Mouse (Mus musculus): ENCODE results near the gene Rac3. TPM values are rescaled to one million over a fixed set of nuclear protein-coding genes. Genes with fewer than 3 reads are reported as not detected.
"Not testable (repeated sequence)": the region's sequence is repeated elsewhere in the genome, so short reads cannot be mapped to it uniquely, and the experiment has no call there.

The Rac3 gene
- polyA plus RNA-seq, 1 experiment from 2014 or later: 9.7 TPM

- no peak overlapping the region for H3K4me2 ChIP-seq (ENCODE audit: low read depth, low read length)
- H3K27me3 ChIP-seq (ENCODE audit: control insufficient read depth, insufficient read depth, low read length): 0 out of 2 replicates have a peak, but pooled peaks cover 3% of the 10 kb centered on the region
- no peak overlapping the region for H3K9ac ChIP-seq (replicated peaks; ENCODE audit: low read length)
- no peaks in the 10 kb centered on the region for H3K36me3 ChIP-seq (replicated peaks; ENCODE audit: control insufficient read depth, insufficient read depth, low read depth, low read length)
- DNase-seq (ENCODE audit: low spot score) (no peak), ATAC-seq (replicated peaks; ENCODE audit: insufficient number of reproducible peaks, low FRiP score, low TSS enrichment, low read depth) (no peak)
- WGBS: 86% methylated on average over 9 of the region's 9 CpGs
- no peak overlapping the region for H3K4me3 ChIP-seq (ENCODE audit: low read depth, low read length)
- no peak overlapping the region for H3K27ac ChIP-seq (replicated peaks; ENCODE audit: low read depth, low read length)
- no peaks in the 10 kb centered on the region for H3K4me1 ChIP-seq (ENCODE audit: control insufficient read depth, insufficient read depth, low read length)
- H3K9me3 ChIP-seq (replicated peaks; ENCODE audit: control insufficient read depth, low read length): peaks cover 4% of the 10 kb centered on the region
These were observed 39.0 kb downstream of the Rac3 start for GRCm38 (mm10) chr11:120760236-120760635.

GRCm38 (mm10) chr11:120761811-120762671 lies 40.8 kb downstream of the Rac3 start:
- H3K27me3 ChIP-seq (ENCODE audit: control insufficient read depth, insufficient read depth, low read length): 0 out of 2 replicates have a peak, but pooled peaks cover 3% of the 10 kb centered on the region
- 68% methylated on average over 14 of the region's 14 CpGs for WGBS
- no peaks in the 10 kb centered on the region for H3K36me3 ChIP-seq (replicated peaks; ENCODE audit: control insufficient read depth, insufficient read depth, low read depth, low read length)
- ATAC-seq (replicated peaks; ENCODE audit: insufficient number of reproducible peaks, low FRiP score, low TSS enrichment, low read depth): no peak
- DNase-seq (ENCODE audit: low spot score): no peak
- H3K4me3 ChIP-seq (ENCODE audit: low read depth, low read length): no peak overlapping the region
- no peak overlapping the region for H3K27ac ChIP-seq (replicated peaks; ENCODE audit: low read depth, low read length)
- H3K9me3 ChIP-seq (replicated peaks; ENCODE audit: control insufficient read depth, low read length): peaks cover 4% of the 10 kb centered on the region
- H3K4me1 ChIP-seq (ENCODE audit: control insufficient read depth, insufficient read depth, low read length): no peaks in the 10 kb centered on the region
- no peak overlapping the region for H3K4me2 ChIP-seq (ENCODE audit: low read depth, low read length)
- H3K9ac ChIP-seq (replicated peaks; ENCODE audit: low read length): no peak overlapping the region

- H3K27ac ChIP-seq (replicated peaks; ENCODE audit: low read depth, low read length); H3K27me3 ChIP-seq (ENCODE audit: control insufficient read depth, insufficient read depth, low read length); H3K36me3 ChIP-seq (replicated peaks; ENCODE audit: control insufficient read depth, insufficient read depth, low read depth, low read length); H3K9ac ChIP-seq (replicated peaks; ENCODE audit: low read length); H3K9me3 ChIP-seq (replicated peaks; ENCODE audit: control insufficient read depth, low read length); DNase-seq (ENCODE audit: low spot score); H3K4me3 ChIP-seq (ENCODE audit: low read depth, low read length); H3K4me1 ChIP-seq (ENCODE audit: control insufficient read depth, insufficient read depth, low read length); H3K4me2 ChIP-seq (ENCODE audit: low read depth, low read length); ATAC-seq (replicated peaks; ENCODE audit: insufficient number of reproducible peaks, low FRiP score, low TSS enrichment, low read depth): not testable (repeated sequence)
- 17% methylated on average over 11 of the region's 14 CpGs for WGBS
These were observed 41.4 kb downstream of the Rac3 start, which contains the start of gene Hmga1b for GRCm38 (mm10) chr11:120762672-120763041. TSS of gene Hmga1b (plus strand) at chr11:120762794.

- not testable (repeated sequence) for H3K27me3 ChIP-seq (ENCODE audit: control insufficient read depth, insufficient read depth, low read length); H3K36me3 ChIP-seq (replicated peaks; ENCODE audit: control insufficient read depth, insufficient read depth, low read depth, low read length); H3K4me3 ChIP-seq (ENCODE audit: low read depth, low read length); H3K9ac ChIP-seq (replicated peaks; ENCODE audit: low read length); H3K27ac ChIP-seq (replicated peaks; ENCODE audit: low read depth, low read length); H3K4me2 ChIP-seq (ENCODE audit: low read depth, low read length); H3K9me3 ChIP-seq (replicated peaks; ENCODE audit: control insufficient read depth, low read length); H3K4me1 ChIP-seq (ENCODE audit: control insufficient read depth, insufficient read depth, low read length); DNase-seq (ENCODE audit: low spot score)
- 0% methylated on average over 6 of the region's 23 CpGs for WGBS
- peak; percentile 53; the same call in 1 of the 2 replicates for ATAC-seq (replicated peaks; ENCODE audit: insufficient number of reproducible peaks, low FRiP score, low TSS enrichment, low read depth)
These were observed 42.1 kb downstream of the Rac3 start for GRCm38 (mm10) chr11:120763121-120763999.

- not testable (repeated sequence) for H3K4me1 ChIP-seq (ENCODE audit: control insufficient read depth, insufficient read depth, low read length); H3K36me3 ChIP-seq (replicated peaks; ENCODE audit: control insufficient read depth, insufficient read depth, low read depth, low read length); H3K9ac ChIP-seq (replicated peaks; ENCODE audit: low read length); H3K27me3 ChIP-seq (ENCODE audit: control insufficient read depth, insufficient read depth, low read length); H3K9me3 ChIP-seq (replicated peaks; ENCODE audit: control insufficient read depth, low read length); DNase-seq (ENCODE audit: low spot score); ATAC-seq (replicated peaks; ENCODE audit: insufficient number of reproducible peaks, low FRiP score, low TSS enrichment, low read depth); H3K4me2 ChIP-seq (ENCODE audit: low read depth, low read length); H3K27ac ChIP-seq (replicated peaks; ENCODE audit: low read depth, low read length); H3K4me3 ChIP-seq (ENCODE audit: low read depth, low read length)
- 81% methylated on average over 3 of the region's 7 CpGs for WGBS
These were observed 45.8 kb downstream of the Rac3 start for GRCm38 (mm10) chr11:120767023-120767422.

- Histone ChIP-seq H3K4me2 (ENCODE audit: low read depth, low read length) (no peak overlapping the region), H3K9me3 (replicated peaks; ENCODE audit: control insufficient read depth, low read length) (no peaks in the 10 kb centered on the region), H3K36me3 (replicated peaks; ENCODE audit: control insufficient read depth, insufficient read depth, low read depth, low read length) (no peaks in the 10 kb centered on the region), H3K27ac (replicated peaks; ENCODE audit: low read depth, low read length) (no peak overlapping the region), H3K27me3 (ENCODE audit: control insufficient read depth, insufficient read depth, low read length) (no peaks in the 10 kb centered on the region), H3K9ac (replicated peaks; ENCODE audit: low read length) (no peak overlapping the region), H3K4me1 (ENCODE audit: control insufficient read depth, insufficient read depth, low read length) (no peaks in the 10 kb centered on the region), H3K4me3 (ENCODE audit: low read depth, low read length) (no peak overlapping the region)
- DNase-seq (ENCODE audit: low spot score): no peak
- WGBS: 70% methylated on average over 1 of the region's 1 CpGs
- no peak for ATAC-seq (replicated peaks; ENCODE audit: insufficient number of reproducible peaks, low FRiP score, low TSS enrichment, low read depth)
These were observed 46.9 kb downstream of the Rac3 start for GRCm38 (mm10) chr11:120768206-120768605.

GRCm38 (mm10) chr11:120772749-120773148 lies 51.5 kb downstream of the Rac3 start:
- no peak overlapping the region for H3K27ac ChIP-seq (replicated peaks; ENCODE audit: low read depth, low read length)
- H3K36me3 ChIP-seq (replicated peaks; ENCODE audit: control insufficient read depth, insufficient read depth, low read depth, low read length): no peaks in the 10 kb centered on the region
- WGBS: 92% methylated on average over 3 of the region's 3 CpGs
- H3K27me3 ChIP-seq (ENCODE audit: control insufficient read depth, insufficient read depth, low read length): no peaks in the 10 kb centered on the region
- no peak overlapping the region for H3K4me2 ChIP-seq (ENCODE audit: low read depth, low read length)
- no peaks in the 10 kb centered on the region for H3K4me1 ChIP-seq (ENCODE audit: control insufficient read depth, insufficient read depth, low read length)
- H3K4me3 ChIP-seq (ENCODE audit: low read depth, low read length): no peak overlapping the region
- ATAC-seq (replicated peaks; ENCODE audit: insufficient number of reproducible peaks, low FRiP score, low TSS enrichment, low read depth) (no peak), DNase-seq (ENCODE audit: low spot score) (no peak)
- no peak overlapping the region for H3K9ac ChIP-seq (replicated peaks; ENCODE audit: low read length)
- no peaks in the 10 kb centered on the region for H3K9me3 ChIP-seq (replicated peaks; ENCODE audit: control insufficient read depth, low read length)

Measured in embryonic facial prominence, embryonic 11.5 days (tissue).